Mouse (Mus musculus) lung, postnatal 0 days (tissue): ENCODE results near the gene Adck1.

Source experiments
- CTCF ChIP-seq: IDR thresholded peaks from 2 replicates; pipeline ENCODE4 v1.5.1; 2016; ENCODE audit warnings: antibody characterized with exemption, mild to moderate bottlenecking
- EP300 ChIP-seq: IDR thresholded peaks from 2 replicates; pipeline ENCODE4 v1.6.1; 2016; ENCODE audit warnings: antibody characterized with exemption, mild to moderate bottlenecking, control low read depth

- no peak for TF ChIP-seq EP300
- no peak for TF ChIP-seq CTCF
Measured at GRCm38 (mm10) chr12:88367673-88368072, 7.3 kb downstream of the Adck1 start.
